Mouse (Mus musculus): ENCODE measurements around the gene Htra2.
A peak's percentile ranks its signal among the peaks of the same experiment; 100 is the strongest.

Htra2 gene

DNA sequence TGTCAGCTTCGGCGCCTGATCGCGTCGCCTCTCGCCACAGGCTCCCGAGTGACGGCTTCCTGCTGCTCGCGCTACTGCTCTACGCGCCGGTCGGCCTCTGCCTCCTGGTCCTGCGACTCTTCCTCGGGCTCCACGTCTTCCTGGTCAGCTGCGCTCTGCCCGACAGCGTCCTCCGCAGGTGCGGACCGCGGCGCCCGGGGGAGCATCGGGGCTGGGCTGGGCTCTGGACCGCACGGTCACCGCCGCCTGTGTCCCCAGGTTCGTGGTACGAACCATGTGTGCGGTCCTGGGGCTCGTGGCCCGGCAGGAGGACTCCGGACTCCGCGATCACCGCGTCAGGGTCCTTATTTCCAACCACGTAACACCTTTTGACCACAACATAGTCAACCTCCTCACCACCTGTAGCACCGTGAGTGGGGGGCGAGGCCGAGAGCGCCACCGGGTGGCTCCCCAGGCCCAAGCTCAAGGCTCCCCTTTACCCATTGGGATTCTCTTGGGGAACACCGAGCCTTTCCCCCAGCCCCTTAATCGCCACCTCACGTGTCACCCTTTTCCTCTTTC lies at the start of gene Htra2:
Gene Htra2 (minus strand): TSS at position 403 of the 561 bp plus-strand sequence.
- DNase-seq (ENCODE audit: low spot score): no peak

- no peak for DNase-seq (ENCODE audit: low spot score)
Observed at GRCm38 (mm10) chr6:83104158-83104557, 49.1 kb upstream of the Htra2 start.

DNA sequence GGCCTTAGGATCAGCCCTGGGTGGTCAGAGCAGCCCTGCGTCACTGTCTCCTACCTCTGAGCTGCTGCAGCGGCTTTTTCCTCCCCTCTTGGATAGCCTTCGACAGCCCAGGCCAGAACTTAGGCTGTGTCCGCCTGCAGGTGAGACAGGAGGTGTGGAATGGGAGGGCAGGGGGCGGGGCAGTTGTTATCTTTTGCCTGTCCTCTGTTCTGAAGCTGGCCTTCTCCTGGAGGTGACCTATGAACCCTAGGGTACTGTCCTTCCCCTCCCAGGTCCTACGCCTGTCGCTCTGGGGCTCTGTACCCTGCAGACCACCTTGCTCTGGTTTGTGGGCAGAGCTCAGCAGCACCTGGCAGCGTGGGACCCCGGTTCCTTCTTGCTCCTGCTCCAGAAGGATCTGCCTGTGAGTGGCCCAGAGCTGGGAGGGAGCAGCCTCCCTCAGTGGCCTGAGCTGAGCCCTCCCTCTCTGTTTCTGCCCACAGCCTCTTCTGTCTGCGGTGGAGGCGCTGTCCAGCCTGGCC lies 48.1 kb upstream of the Htra2 start:
- no peak for DNase-seq (ENCODE audit: low spot score)

GRCm38 (mm10) chr6:83101688-83102556 lies 46.8 kb upstream of the Htra2 start:
- DNase-seq (ENCODE audit: low spot score): peak; percentile 73

- DNase-seq (ENCODE audit: low spot score): peak; percentile 87
Observed at GRCm38 (mm10) chr6:83101316-83101687, 46.2 kb upstream of the Htra2 start, which contains the start of the genes Ccdc142 and Gm42688. TSS of gene Ccdc142 (plus strand) at chr6:83101601. TSS of gene Gm42688 (plus strand) at chr6:83101617.

GRCm38 (mm10) chr6:83098411-83098810 lies 43.3 kb upstream of the Htra2 start:
- no peak for DNase-seq (ENCODE audit: low spot score)

DNA sequence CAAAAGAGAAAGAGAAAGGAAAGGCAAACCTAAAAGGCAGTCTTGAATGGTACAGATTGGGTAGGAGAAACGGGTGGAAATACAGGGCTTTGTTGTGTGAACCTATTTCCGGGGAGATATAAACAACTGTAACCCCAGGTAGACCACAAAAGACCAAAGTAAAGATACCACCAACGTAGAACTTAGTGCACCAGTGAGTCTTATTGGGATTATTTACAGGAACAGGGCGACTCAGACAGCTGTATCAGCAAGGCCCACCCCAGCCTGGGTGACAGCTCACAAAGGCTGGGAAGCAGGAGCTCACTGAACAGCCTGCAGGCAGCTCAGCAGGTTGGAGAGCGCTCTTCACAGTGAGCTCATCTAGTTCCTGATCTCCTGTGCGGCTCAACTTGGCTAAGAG lies 40.9 kb upstream of the Htra2 start:
- DNase-seq (ENCODE audit: low spot score): no peak

DNA sequence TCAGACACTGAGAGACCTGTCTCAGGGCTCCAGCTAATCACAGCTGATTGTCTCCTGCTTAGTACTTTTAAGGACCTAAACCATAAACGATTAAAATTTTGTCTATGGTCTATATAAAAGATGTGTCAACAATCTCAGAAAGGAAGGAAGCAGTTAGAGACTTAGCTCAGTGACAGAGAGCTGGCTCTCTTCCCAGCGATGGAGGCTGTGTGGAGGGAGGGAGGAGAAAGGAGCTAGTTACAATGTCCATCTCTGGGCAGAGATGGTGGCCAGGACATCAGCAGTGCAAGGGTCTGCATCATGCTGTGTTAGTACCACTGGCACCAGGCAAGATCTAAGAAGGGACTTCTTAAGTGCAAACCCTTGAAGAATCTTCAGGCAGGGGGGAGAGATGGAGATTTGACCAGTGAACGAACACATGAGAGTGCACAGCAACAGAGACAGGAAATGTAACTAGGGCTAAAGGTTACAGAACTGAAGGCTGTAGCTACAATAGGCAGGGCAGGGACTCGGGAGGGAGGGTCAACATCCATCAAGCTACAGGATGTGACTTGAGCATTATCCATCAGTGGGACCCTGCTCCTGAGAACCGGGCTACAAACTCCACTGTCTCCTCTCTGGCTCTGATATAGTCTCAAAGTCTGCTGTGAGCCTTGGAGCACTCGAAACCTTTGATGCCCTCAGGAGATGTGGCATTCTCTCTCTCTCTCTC lies 37.5 kb upstream of the Htra2 start:
- DNase-seq (ENCODE audit: low spot score): no peak

DNA sequence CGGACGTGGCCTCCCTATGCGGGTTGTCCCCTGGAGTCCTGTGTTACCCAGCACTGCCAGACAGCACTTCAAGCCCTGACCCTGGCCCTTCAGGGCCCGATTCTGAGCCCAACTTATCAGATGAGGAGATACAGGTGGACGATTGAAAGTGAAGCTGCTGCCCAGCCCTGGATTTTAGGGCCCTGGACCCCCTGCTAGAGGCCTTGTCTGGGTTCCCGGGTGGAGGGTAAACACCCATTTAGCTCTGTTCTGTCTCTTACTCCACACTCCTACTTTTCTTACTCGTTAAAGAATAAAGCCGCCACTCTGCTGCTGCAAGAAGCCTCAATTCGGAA lies 32.8 kb upstream of the Htra2 start:
- no peak for DNase-seq (ENCODE audit: low spot score)

- DNase-seq (ENCODE audit: low spot score): peak; percentile 46
Observed at GRCm38 (mm10) chr6:83087205-83087925, 32.3 kb upstream of the Htra2 start.

DNA sequence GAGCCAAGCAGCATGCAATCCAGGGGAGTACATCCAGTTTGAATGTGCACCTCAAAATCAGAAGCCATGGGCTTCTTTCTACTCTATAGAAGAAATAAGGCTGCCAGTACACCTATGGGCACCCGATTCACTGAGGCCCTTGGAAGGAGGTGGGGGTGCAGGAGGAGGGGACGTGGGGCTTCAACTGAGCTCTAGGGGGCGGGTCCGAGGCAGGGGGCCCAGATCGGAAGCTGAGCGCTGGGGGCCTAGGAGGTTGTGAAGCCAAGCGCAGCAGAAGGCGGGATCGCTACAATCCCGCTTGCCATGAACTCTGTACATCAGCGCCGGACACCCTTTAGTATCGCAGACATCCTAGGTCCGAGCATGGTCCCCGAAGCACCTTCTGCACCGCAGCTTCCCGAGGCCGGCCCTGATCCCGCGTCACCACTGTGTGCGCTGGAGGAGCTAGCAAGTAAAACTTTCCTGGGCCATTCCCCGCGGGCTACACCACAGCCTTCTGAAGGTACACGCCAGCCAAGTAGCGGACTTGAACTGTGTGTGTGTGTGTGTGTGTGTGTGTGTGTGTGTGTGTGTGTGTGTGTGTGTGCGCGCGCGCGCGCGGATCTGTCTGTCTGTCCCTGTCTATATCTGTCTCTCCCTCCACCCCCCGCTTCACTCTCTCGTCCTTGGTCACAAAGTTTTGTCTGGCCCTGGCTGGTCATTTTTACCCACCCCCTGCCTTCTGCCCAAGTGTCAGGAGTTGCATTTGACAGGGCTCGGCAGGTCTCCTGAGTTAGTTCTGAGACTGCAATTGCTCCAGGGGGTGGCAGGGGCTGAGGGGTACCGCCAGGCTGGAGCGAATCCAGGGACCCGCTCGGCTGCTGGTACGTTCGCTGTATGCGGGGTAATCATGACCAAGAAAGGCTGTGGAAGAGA lies 31.3 kb upstream of the Htra2 start, which contains the start of gene Lbx2:
Gene Lbx2 (plus strand): TSS at position 247 of the 915 bp plus-strand sequence.
- DNase-seq (ENCODE audit: low spot score): peak; percentile 47

GRCm38 (mm10) chr6:83084477-83084876 lies 29.4 kb upstream of the Htra2 start:
- no peak for DNase-seq (ENCODE audit: low spot score)

DNA sequence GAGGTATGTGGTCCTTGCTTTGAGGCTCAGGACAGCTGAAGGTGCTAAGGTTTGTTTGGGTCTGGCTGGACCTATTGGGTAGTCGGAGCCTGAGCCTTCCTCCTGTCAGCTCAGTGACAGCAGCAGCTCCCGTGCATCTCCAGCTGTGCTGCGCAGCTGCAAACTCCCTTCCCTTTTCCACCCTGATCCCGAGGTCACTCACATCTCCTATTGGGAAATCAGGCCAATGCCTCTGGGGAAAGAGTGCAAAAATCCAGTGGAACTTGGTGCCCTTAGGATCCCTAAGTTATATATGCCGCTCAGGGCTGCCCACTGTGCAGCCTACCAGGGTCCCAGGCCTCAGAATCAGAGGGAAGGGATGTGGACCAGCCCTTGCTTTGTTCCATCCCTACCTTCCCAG lies 28.4 kb upstream of the Htra2 start:
- no peak for DNase-seq (ENCODE audit: low spot score)

- no peak for DNase-seq (ENCODE audit: low spot score)
Observed at GRCm38 (mm10) chr6:83080210-83080609, 25.1 kb upstream of the Htra2 start.

DNA sequence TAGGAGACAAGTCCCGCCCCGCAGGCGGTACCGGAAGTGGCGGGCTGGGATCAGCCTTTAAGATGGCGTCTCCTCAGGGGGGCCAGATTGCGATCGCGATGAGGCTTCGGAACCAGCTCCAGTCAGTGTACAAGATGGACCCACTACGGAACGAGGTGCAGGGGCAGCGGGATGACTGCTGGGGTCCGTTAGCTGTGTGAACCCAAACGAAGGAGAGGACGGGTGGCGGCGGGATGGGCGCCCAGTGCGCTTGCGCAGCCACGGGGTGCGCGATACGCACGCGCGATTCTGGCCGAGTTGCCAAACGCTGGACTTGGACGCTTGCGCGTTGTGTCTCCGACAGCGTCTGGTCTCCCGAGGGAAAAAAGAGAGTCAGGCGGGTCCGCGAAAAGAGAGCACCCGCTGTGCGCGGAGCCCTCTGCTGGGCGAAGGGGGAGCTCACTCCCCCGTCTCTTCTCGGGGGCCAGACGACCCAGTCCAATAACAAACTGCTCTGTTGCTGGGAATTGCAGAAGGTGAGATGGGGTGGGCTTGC lies 23.3 kb upstream of the Htra2 start:
- DNase-seq (ENCODE audit: low spot score): peak; percentile 98

DNA sequence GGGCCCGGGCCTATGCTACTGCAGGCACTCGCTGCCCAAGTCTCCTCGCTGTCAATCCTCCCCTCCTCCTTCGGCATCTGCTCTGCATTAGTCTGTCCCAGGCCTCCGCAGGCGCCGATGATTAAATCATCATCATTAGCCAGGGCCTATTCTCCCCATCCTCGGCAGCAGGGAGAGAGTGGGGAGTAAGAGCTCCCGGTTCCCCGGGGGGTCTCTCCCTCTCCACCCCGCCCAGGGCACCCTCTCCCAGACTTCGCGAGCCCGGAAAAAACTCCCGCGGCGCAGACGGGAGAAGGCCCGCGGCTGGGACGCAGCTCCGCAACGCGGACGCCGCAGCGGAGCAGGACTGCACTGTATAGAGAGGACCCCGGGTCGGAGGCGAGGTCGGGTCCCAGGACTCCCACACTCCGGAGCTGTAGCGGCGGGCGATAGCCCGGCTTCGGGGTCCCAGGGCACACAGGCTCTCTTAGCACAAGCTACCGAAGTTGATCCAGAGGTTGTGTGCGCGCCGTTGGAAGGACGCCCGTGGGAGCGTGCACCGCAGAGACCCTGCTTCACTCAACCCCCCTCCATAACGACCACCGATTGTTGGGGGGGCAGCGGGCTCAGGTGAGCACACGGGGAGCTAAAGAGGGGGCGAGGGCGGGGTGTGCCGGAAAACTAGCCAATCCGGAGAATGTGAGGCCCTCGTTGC lies 22.7 kb upstream of the Htra2 start, which contains the start of gene Pcgf1:
Gene Pcgf1 (plus strand): TSS at position 240 of the 694 bp plus-strand sequence.
- no peak for DNase-seq (ENCODE audit: low spot score)

GRCm38 (mm10) chr6:83074979-83075378 lies 19.9 kb upstream of the Htra2 start:
- DNase-seq (ENCODE audit: low spot score): no peak

- no peak for DNase-seq (ENCODE audit: low spot score)
Observed at GRCm38 (mm10) chr6:83071220-83071619, 16.1 kb upstream of the Htra2 start.

GRCm38 (mm10) chr6:83070311-83071219 lies 15.5 kb upstream of the Htra2 start:
- DNase-seq (ENCODE audit: low spot score): peak; percentile 40

DNA sequence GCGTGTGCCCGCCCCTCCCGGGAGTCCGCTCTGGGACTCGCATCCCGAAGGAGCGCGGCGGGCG lies 15.0 kb upstream of the Htra2 start, which contains the start of gene Tlx2:
Gene Tlx2 (minus strand): TSS at position 47 of the 64 bp plus-strand sequence.
- no peak for DNase-seq (ENCODE audit: low spot score)

Measured in ovary, postnatal 36 days (tissue).